Comparison of ENCODE assay signal across 12 mouse cellular contexts in the genomic region with DNA sequence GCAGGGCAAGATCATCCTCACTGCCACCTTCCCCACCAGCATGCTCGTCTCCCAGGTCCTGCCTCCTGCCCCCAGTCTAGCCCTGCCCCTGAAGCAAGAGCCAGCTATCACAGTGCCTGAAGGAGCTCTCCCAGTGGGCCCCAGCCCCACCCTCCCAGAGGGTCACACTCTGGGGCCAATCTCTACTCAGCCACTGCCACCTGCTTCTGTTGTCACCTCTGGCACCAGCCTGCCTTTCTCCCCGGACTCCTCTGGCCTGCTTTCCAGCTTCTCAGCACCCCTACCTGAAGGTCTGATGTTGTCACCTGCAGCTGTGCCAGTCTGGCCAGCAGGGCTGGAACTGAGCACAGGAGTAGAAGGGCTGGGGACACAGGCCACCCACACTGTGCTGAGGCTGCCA. TPM values are rescaled to one million over a fixed set of nuclear protein-coding genes. Genes with fewer than 3 reads are reported as not detected.
DNase-seq lines count a peak whose midpoint lies in the region; ATAC-seq and TF ChIP-seq lines count a peak whose summit lies in the region.
"Had no signal": no experiment of that assay in that cellular context is flagged by ENCODE, and none has a peak within 500 bp of the region (broad histone marks: within the 10 kb centered on the region; RNA-seq: fewer than 3 reads in every experiment).

No protein-coding gene starts in this region.

- no peak overlapping the region for H3K9ac ChIP-seq in forebrain, postnatal 0 days
- H3K9ac ChIP-seq in hindbrain, embryonic 14.5 days: no peak overlapping the region
- H3K9ac ChIP-seq in hindbrain, embryonic 11.5 days (ENCODE audit: low read depth, low read length): no peak overlapping the region
- H3K9ac ChIP-seq in neural tube, embryonic 13.5 days: 0 out of 2 replicates have a peak overlapping the region, but pooled peaks have one; percentile 72
- no peak overlapping the region for H3K9ac ChIP-seq in neural tube, embryonic 15.5 days (replicated peaks)
- H3K9ac ChIP-seq in stomach, postnatal 0 days (ENCODE audit: low read length): 0 out of 2 replicates have a peak overlapping the region, but pooled peaks have one; percentile 8

- no peak for ATAC-seq in forebrain, postnatal 0 days
- no peak for ATAC-seq in hindbrain, embryonic 14.5 days (ENCODE audit: low FRiP score)
- no peak for ATAC-seq in hindbrain, embryonic 11.5 days (ENCODE audit: low FRiP score)
- ATAC-seq in neural tube, embryonic 13.5 days (ENCODE audit: low read depth): no peak
- no peak for ATAC-seq in neural tube, embryonic 15.5 days (ENCODE audit: low FRiP score)
- ATAC-seq in stomach, postnatal 0 days (ENCODE audit: low FRiP score, low TSS enrichment): no peak

- peaks cover 59% of the 10 kb centered on the region for H3K4me1 ChIP-seq in forebrain, embryonic 10.5 days
- H3K4me1 ChIP-seq in forebrain, postnatal 0 days (ENCODE audit: insufficient read depth): peaks cover 11% of the 10 kb centered on the region
- peaks cover 24% of the 10 kb centered on the region; the same call in 1 of the 2 replicates for H3K4me1 ChIP-seq in hindbrain, embryonic 14.5 days (replicated peaks; ENCODE audit: control insufficient read depth, insufficient read depth, low read length)
- H3K4me1 ChIP-seq in hindbrain, embryonic 11.5 days (replicated peaks; ENCODE audit: control insufficient read depth, insufficient read depth, low read length): peaks cover 9% of the 10 kb centered on the region; the same call in 1 of the 2 replicates
- H3K4me1 ChIP-seq in neural tube, embryonic 13.5 days (replicated peaks): peaks cover 49% of the 10 kb centered on the region
- peaks cover 52% of the 10 kb centered on the region for H3K4me1 ChIP-seq in neural tube, embryonic 15.5 days
- H3K4me1 ChIP-seq in stomach, postnatal 0 days (replicated peaks; ENCODE audit: control insufficient read depth, insufficient read depth): peaks cover 7% of the 10 kb centered on the region; the same call in 1 of the 2 replicates

- H3K36me3 ChIP-seq in forebrain, embryonic 10.5 days (replicated peaks): peaks cover 17% of the 10 kb centered on the region
- 0 out of 2 replicates have a peak, but pooled peaks cover 2% of the 10 kb centered on the region for H3K36me3 ChIP-seq in forebrain, postnatal 0 days (ENCODE audit: insufficient read depth)
- H3K36me3 ChIP-seq in hindbrain, embryonic 14.5 days (replicated peaks; ENCODE audit: control insufficient read depth, insufficient read depth): 0 out of 2 replicates have a peak, but pooled peaks cover 4% of the 10 kb centered on the region
- H3K36me3 ChIP-seq in hindbrain, embryonic 11.5 days (ENCODE audit: control insufficient read depth, insufficient read depth, low read length): 0 out of 2 replicates have a peak, but pooled peaks cover 2% of the 10 kb centered on the region
- no peaks in the 10 kb centered on the region for H3K36me3 ChIP-seq in neural tube, embryonic 13.5 days
- H3K36me3 ChIP-seq in neural tube, embryonic 15.5 days: no peaks in the 10 kb centered on the region; the same call in 1 of the 2 replicates
- H3K36me3 ChIP-seq in stomach, postnatal 0 days (ENCODE audit: control insufficient read depth, insufficient read depth, low read length): peaks cover 5% of the 10 kb centered on the region; the same call in 1 of the 2 replicates

- DNase-seq in forebrain, embryonic 10.5 days (ENCODE audit: extremely low spot score, low spot score): no peak
- DNase-seq in forebrain, postnatal 0 days: no peak
- no peak for DNase-seq in hindbrain, embryonic 14.5 days (ENCODE audit: low spot score)
- no peak for DNase-seq in hindbrain, embryonic 11.5 days (ENCODE audit: low spot score)
- DNase-seq in stomach, postnatal 0 days (ENCODE audit: low spot score): no peak
- DNase-seq in adrenal gland, postnatal 25 days: no peak
- DNase-seq: liver; right cerebral cortex, postnatal 4 days had no signal

- H3K9me3 ChIP-seq in forebrain, embryonic 10.5 days: no peaks in the 10 kb centered on the region
- no peaks in the 10 kb centered on the region for H3K9me3 ChIP-seq in forebrain, postnatal 0 days (ENCODE audit: low read length)
- no peaks in the 10 kb centered on the region for H3K9me3 ChIP-seq in hindbrain, embryonic 14.5 days (ENCODE audit: control insufficient read depth, low read length)
- no peaks in the 10 kb centered on the region for H3K9me3 ChIP-seq in hindbrain, embryonic 11.5 days (ENCODE audit: control insufficient read depth, low read length)
- H3K9me3 ChIP-seq in neural tube, embryonic 13.5 days: no peaks in the 10 kb centered on the region
- H3K9me3 ChIP-seq in neural tube, embryonic 15.5 days (replicated peaks): no peaks in the 10 kb centered on the region
- H3K9me3 ChIP-seq in stomach, postnatal 0 days (ENCODE audit: control insufficient read depth, low read length): no peaks in the 10 kb centered on the region

- H3K27me3 ChIP-seq in forebrain, embryonic 10.5 days (ENCODE audit: poor library complexity, severe bottlenecking): peaks cover 3% of the 10 kb centered on the region
- no peaks in the 10 kb centered on the region; the same call in 1 of the 2 replicates for H3K27me3 ChIP-seq in forebrain, postnatal 0 days (ENCODE audit: insufficient read depth, low read length)
- peaks cover 19% of the 10 kb centered on the region for H3K27me3 ChIP-seq in hindbrain, embryonic 14.5 days (ENCODE audit: control insufficient read depth, insufficient read depth, low read length)
- no peaks in the 10 kb centered on the region for H3K27me3 ChIP-seq in hindbrain, embryonic 11.5 days (ENCODE audit: control insufficient read depth, insufficient read depth, low read length)
- peaks cover 21% of the 10 kb centered on the region for H3K27me3 ChIP-seq in neural tube, embryonic 13.5 days
- H3K27me3 ChIP-seq in neural tube, embryonic 15.5 days (replicated peaks): peaks cover 25% of the 10 kb centered on the region
- no peaks in the 10 kb centered on the region for H3K27me3 ChIP-seq in stomach, postnatal 0 days (ENCODE audit: control insufficient read depth, insufficient read depth, low read length)

- no peak overlapping the region for H3K4me2 ChIP-seq in forebrain, postnatal 0 days (ENCODE audit: low read depth)
- H3K4me2 ChIP-seq in hindbrain, embryonic 14.5 days (replicated peaks): 0 out of 2 replicates have a peak overlapping the region, but pooled peaks have one; percentile 0
- H3K4me2 ChIP-seq in hindbrain, embryonic 11.5 days (replicated peaks; ENCODE audit: low read depth, low read length): no peak overlapping the region
- no peak overlapping the region for H3K4me2 ChIP-seq in neural tube, embryonic 13.5 days
- no peak overlapping the region for H3K4me2 ChIP-seq in neural tube, embryonic 15.5 days
- H3K4me2 ChIP-seq in stomach, postnatal 0 days (replicated peaks; ENCODE audit: low read depth): no peak overlapping the region

- H3K4me3 ChIP-seq in forebrain, embryonic 10.5 days: peak overlapping the region; percentile 87; the same call in 1 of the 2 replicates
- H3K4me3 ChIP-seq in forebrain, postnatal 0 days (ENCODE audit: low read depth, low read length): no peak overlapping the region
- no peak overlapping the region for H3K4me3 ChIP-seq in hindbrain, embryonic 14.5 days (replicated peaks; ENCODE audit: low read length)
- H3K4me3 ChIP-seq in hindbrain, embryonic 11.5 days (ENCODE audit: low read depth, low read length): no peak overlapping the region
- no peak overlapping the region for H3K4me3 ChIP-seq in neural tube, embryonic 13.5 days
- H3K4me3 ChIP-seq in neural tube, embryonic 15.5 days (replicated peaks): no peak overlapping the region
- no peak overlapping the region for H3K4me3 ChIP-seq in stomach, postnatal 0 days (ENCODE audit: low read depth, low read length)

- no peak for TF ChIP-seq EP300 in stomach, postnatal 0 days (optimal IDR thresholded peaks at IDR 0.05)

- H3K27ac ChIP-seq in forebrain, embryonic 10.5 days: peak overlapping the region; percentile 13; the same call in 1 of the 2 replicates
- H3K27ac ChIP-seq in forebrain, postnatal 0 days (ENCODE audit: low read depth, low read length): no peak overlapping the region
- no peak overlapping the region for H3K27ac ChIP-seq in hindbrain, embryonic 14.5 days
- no peak overlapping the region for H3K27ac ChIP-seq in hindbrain, embryonic 11.5 days (ENCODE audit: low read depth, low read length)
- no peak overlapping the region for H3K27ac ChIP-seq in neural tube, embryonic 13.5 days (replicated peaks)
- no peak overlapping the region for H3K27ac ChIP-seq in neural tube, embryonic 15.5 days (replicated peaks)
- no peak overlapping the region for H3K27ac ChIP-seq in stomach, postnatal 0 days (replicated peaks)

- no peak for TF ChIP-seq CTCF in forebrain, postnatal 0 days (IDR thresholded peaks at IDR 0.05; ENCODE audit: low read depth)
- TF ChIP-seq CTCF in stomach, postnatal 0 days (IDR thresholded peaks at IDR 0.05; ENCODE audit: low read depth): 0 out of 2 replicates have a peak, but pooled peaks have one; percentile 7

- WGBS in forebrain, embryonic 10.5 days: 71% methylated on average over 2 of the region's 2 CpGs
- 82% methylated on average over 2 of the region's 2 CpGs for WGBS in forebrain, postnatal 0 days
- WGBS in hindbrain, embryonic 14.5 days: 65% methylated on average over 2 of the region's 2 CpGs
- WGBS in hindbrain, embryonic 11.5 days: 71% methylated on average over 2 of the region's 2 CpGs
- 73% methylated on average over 2 of the region's 2 CpGs for WGBS in neural tube, embryonic 13.5 days
- 70% methylated on average over 2 of the region's 2 CpGs for WGBS in neural tube, embryonic 15.5 days
- 26% methylated on average over 2 of the region's 2 CpGs for WGBS in stomach, postnatal 0 days

RNA-seq across cellular contexts. Expression of gene Six5, which starts 2.8 kb away (rescaled TPM):
- polyA plus RNA-seq in forebrain, embryonic 10.5 days (2016; fragmentation: Nextera tagmentation; extraction: Ambion mirVana): 6.7 and 7.4 TPM in 2 replicates
- 3.0 and 4.1 TPM in 2 replicates for total RNA-seq in forebrain, postnatal 0 days (2014; rRNA removed)
- 0.97 and 1.0 TPM in 2 replicates for polyA plus RNA-seq in forebrain, postnatal 0 days (2015; fragmentation: Nextera tagmentation; extraction: Ambion mirVana)
- polyA plus RNA-seq in hindbrain, embryonic 14.5 days (2014; fragmentation: Nextera tagmentation; extraction: Ambion mirVana): 2.3 and 2.5 TPM in 2 replicates
- 6.2 and 7.2 TPM in 2 replicates for polyA plus RNA-seq in hindbrain, embryonic 11.5 days (2014; fragmentation: Nextera tagmentation; extraction: Ambion mirVana)
- polyA plus RNA-seq in neural tube, embryonic 13.5 days (2015; fragmentation: Nextera tagmentation; extraction: Ambion mirVana): 2.5 and 3.2 TPM in 2 replicates
- polyA plus RNA-seq in neural tube, embryonic 15.5 days (2015; fragmentation: Nextera tagmentation; extraction: Ambion mirVana): 1.8 and 3.1 TPM in 2 replicates
- polyA plus RNA-seq in stomach, postnatal 0 days (2015; fragmentation: Nextera tagmentation; extraction: Ambion mirVana): 6.1 and 7.7 TPM in 2 replicates
- 21.8 and 26.1 TPM in 2 replicates for total RNA-seq in adrenal gland, postnatal 25 days (2021)

RNA-seq across cellular contexts. Expression of gene Dmpk, which starts 13.6 kb away (rescaled TPM):
- polyA plus RNA-seq in forebrain, embryonic 10.5 days (2016; fragmentation: Nextera tagmentation; extraction: Ambion mirVana): 8.3 and 9.1 TPM in 2 replicates
- 16.2 and 20.8 TPM in 2 replicates for total RNA-seq in forebrain, postnatal 0 days (2014; rRNA removed)
- polyA plus RNA-seq in forebrain, postnatal 0 days (2015; fragmentation: Nextera tagmentation; extraction: Ambion mirVana): 2.2 and 3.0 TPM in 2 replicates
- polyA plus RNA-seq in hindbrain, embryonic 14.5 days (2014; fragmentation: Nextera tagmentation; extraction: Ambion mirVana): 8.2 and 8.9 TPM in 2 replicates
- polyA plus RNA-seq in hindbrain, embryonic 11.5 days (2014; fragmentation: Nextera tagmentation; extraction: Ambion mirVana): 10.3 and 12.2 TPM in 2 replicates
- polyA plus RNA-seq in neural tube, embryonic 13.5 days (2015; fragmentation: Nextera tagmentation; extraction: Ambion mirVana): 10.5 and 10.7 TPM in 2 replicates
- polyA plus RNA-seq in neural tube, embryonic 15.5 days (2015; fragmentation: Nextera tagmentation; extraction: Ambion mirVana): 10.0 and 14.9 TPM in 2 replicates
- 91.3 and 103 TPM in 2 replicates for polyA plus RNA-seq in stomach, postnatal 0 days (2015; fragmentation: Nextera tagmentation; extraction: Ambion mirVana)
- total RNA-seq in adrenal gland, postnatal 25 days (2021): 106 and 114 TPM in 2 replicates

RNA-seq across cellular contexts. Expression of gene Gm4969, which starts 21.0 kb away (rescaled TPM):
- 0.81 and 1.1 TPM in 2 replicates for polyA plus RNA-seq in forebrain, embryonic 10.5 days (2016; fragmentation: Nextera tagmentation; extraction: Ambion mirVana)
- total RNA-seq in forebrain, postnatal 0 days (2014; rRNA removed): 5.3 and 8.9 TPM in 2 replicates
- 8.3 and 10.6 TPM in 2 replicates for polyA plus RNA-seq in forebrain, postnatal 0 days (2015; fragmentation: Nextera tagmentation; extraction: Ambion mirVana)
- polyA plus RNA-seq in hindbrain, embryonic 14.5 days (2014; fragmentation: Nextera tagmentation; extraction: Ambion mirVana): 6.7 and 7.7 TPM in 2 replicates
- 1.0 and 1.4 TPM in 2 replicates for polyA plus RNA-seq in hindbrain, embryonic 11.5 days (2014; fragmentation: Nextera tagmentation; extraction: Ambion mirVana)
- 2.1 and 2.3 TPM in 2 replicates for polyA plus RNA-seq in neural tube, embryonic 13.5 days (2015; fragmentation: Nextera tagmentation; extraction: Ambion mirVana)
- polyA plus RNA-seq in neural tube, embryonic 15.5 days (2015; fragmentation: Nextera tagmentation; extraction: Ambion mirVana): 7.5 and 8.2 TPM in 2 replicates
- polyA plus RNA-seq in stomach, postnatal 0 days (2015; fragmentation: Nextera tagmentation; extraction: Ambion mirVana): 0.72 and 0.76 TPM in 2 replicates
- total RNA-seq in adrenal gland, postnatal 25 days (2021): 0.09 TPM in 1 of 2 replicates, not detected in the other
- total RNA-seq: adrenal gland, adult 18-20 months had no signal
- polyA plus RNA-seq: large intestine, adult 2 months had no signal

RNA-seq across cellular contexts. Expression of gene Dmwd, which starts 21.2 kb away (rescaled TPM):
- polyA plus RNA-seq in forebrain, embryonic 10.5 days (2016; fragmentation: Nextera tagmentation; extraction: Ambion mirVana): 14.4 and 16.3 TPM in 2 replicates
- 96.5 and 122 TPM in 2 replicates for total RNA-seq in forebrain, postnatal 0 days (2014; rRNA removed)
- polyA plus RNA-seq in forebrain, postnatal 0 days (2015; fragmentation: Nextera tagmentation; extraction: Ambion mirVana): 43.6 and 43.8 TPM in 2 replicates
- 32.0 and 35.0 TPM in 2 replicates for polyA plus RNA-seq in hindbrain, embryonic 14.5 days (2014; fragmentation: Nextera tagmentation; extraction: Ambion mirVana)
- polyA plus RNA-seq in hindbrain, embryonic 11.5 days (2014; fragmentation: Nextera tagmentation; extraction: Ambion mirVana): 18.3 and 20.2 TPM in 2 replicates
- polyA plus RNA-seq in neural tube, embryonic 13.5 days (2015; fragmentation: Nextera tagmentation; extraction: Ambion mirVana): 25.1 and 26.0 TPM in 2 replicates
- polyA plus RNA-seq in neural tube, embryonic 15.5 days (2015; fragmentation: Nextera tagmentation; extraction: Ambion mirVana): 30.3 and 35.8 TPM in 2 replicates
- polyA plus RNA-seq in stomach, postnatal 0 days (2015; fragmentation: Nextera tagmentation; extraction: Ambion mirVana): 4.5 and 7.0 TPM in 2 replicates
- 53.1 and 64.1 TPM in 2 replicates for total RNA-seq in adrenal gland, postnatal 25 days (2021)

RNA-seq across cellular contexts. Expression of gene Fbxo46, which starts 22.4 kb away (rescaled TPM):
- polyA plus RNA-seq in forebrain, embryonic 10.5 days (2016; fragmentation: Nextera tagmentation; extraction: Ambion mirVana): 17.8 and 18.4 TPM in 2 replicates
- total RNA-seq in forebrain, postnatal 0 days (2014; rRNA removed): 19.8 and 22.8 TPM in 2 replicates
- 8.4 and 11.9 TPM in 2 replicates for polyA plus RNA-seq in forebrain, postnatal 0 days (2015; fragmentation: Nextera tagmentation; extraction: Ambion mirVana)
- polyA plus RNA-seq in hindbrain, embryonic 14.5 days (2014; fragmentation: Nextera tagmentation; extraction: Ambion mirVana): 10.9 and 11.9 TPM in 2 replicates
- 8.7 and 8.8 TPM in 2 replicates for polyA plus RNA-seq in hindbrain, embryonic 11.5 days (2014; fragmentation: Nextera tagmentation; extraction: Ambion mirVana)
- 17.7 and 18.1 TPM in 2 replicates for polyA plus RNA-seq in neural tube, embryonic 13.5 days (2015; fragmentation: Nextera tagmentation; extraction: Ambion mirVana)
- 15.5 and 17.0 TPM in 2 replicates for polyA plus RNA-seq in neural tube, embryonic 15.5 days (2015; fragmentation: Nextera tagmentation; extraction: Ambion mirVana)
- 6.5 and 6.7 TPM in 2 replicates for polyA plus RNA-seq in stomach, postnatal 0 days (2015; fragmentation: Nextera tagmentation; extraction: Ambion mirVana)
- 11.7 and 15.1 TPM in 2 replicates for total RNA-seq in adrenal gland, postnatal 25 days (2021)

Comparison
In these comparisons a context has a peak if more than half of its experiments do, and no peak if none do; other contexts are left out.
1. H3K9ac ChIP-seq: peak in neural tube, embryonic 13.5 days (single experiment) and stomach, postnatal 0 days (single experiment); none in forebrain, postnatal 0 days (single experiment), hindbrain, embryonic 14.5 days (single experiment), hindbrain, embryonic 11.5 days (single experiment) and neural tube, embryonic 15.5 days (single experiment).